Mouse (Mus musculus) stomach, postnatal 0 days (tissue): ENCODE results near the gene B230307C23Rik. TPM values are rescaled to one million over a fixed set of nuclear protein-coding genes. Genes with fewer than 3 reads are reported as not detected.

Source experiments
- ATAC-seq: fragments of 200-750 bp; cut with Nextera tagmentation; 2 replicates; pipeline ENCODE4 v1.8.0; 2017; ENCODE audit not compliant: low FRiP score, low TSS enrichment
- DNase-seq: peaks from one replicate; pipeline ENCODE4 v3.0.0-alpha.2; 2016; ENCODE audit warnings: low spot score
- H3K27ac ChIP-seq: fragments of 300-500 bp; sonication (generic); replicated peaks from 2 replicates; pipeline ENCODE4 v1.5.1; 2014; ENCODE audit warnings: mild to moderate bottlenecking, control low read depth
- H3K27me3 ChIP-seq: fragments of 300-500 bp; sonication (generic); 2 replicates; pipeline ENCODE4 v1.6.1; 2014; ENCODE audit warnings: low read length; ENCODE audit not compliant: control insufficient read depth, insufficient read depth
- H3K36me3 ChIP-seq: fragments of 300-500 bp; sonication (generic); 2 replicates; pipeline ENCODE4 v1.6.1; 2014; ENCODE audit warnings: low read length, mixed read lengths; ENCODE audit not compliant: control insufficient read depth, insufficient read depth
- H3K4me1 ChIP-seq: fragments of 300-500 bp; sonication (generic); replicated peaks from 2 replicates; pipeline ENCODE4 v1.6.1; 2014; ENCODE audit warnings: antibody characterized with exemption; ENCODE audit not compliant: control insufficient read depth, insufficient read depth
- H3K4me2 ChIP-seq: fragments of 300-500 bp; sonication (generic); replicated peaks from 2 replicates; pipeline ENCODE4 v1.6.1; 2014; ENCODE audit warnings: low read depth, mild to moderate bottlenecking, control low read depth, moderate library complexity
- H3K4me3 ChIP-seq: fragments of 300-500 bp; sonication (generic); 2 replicates; pipeline ENCODE4 v1.5.1; 2014; ENCODE audit warnings: low read depth, low read length, control low read depth
- H3K9ac ChIP-seq: fragments of 300-500 bp; sonication (generic); 2 replicates; pipeline ENCODE4 v1.6.1; 2014; ENCODE audit warnings: mild to moderate bottlenecking, low read length, control low read depth, mixed read lengths
- H3K9me3 ChIP-seq: fragments of 300-500 bp; sonication (generic); 2 replicates; pipeline ENCODE4 v1.6.1; 2016; ENCODE audit warnings: low read length; ENCODE audit not compliant: control insufficient read depth
- CTCF ChIP-seq: IDR thresholded peaks from 2 replicates; pipeline ENCODE4 v1.5.1; 2016; ENCODE audit warnings: antibody characterized with exemption, low read depth, mild to moderate bottlenecking, moderate library complexity
- EP300 ChIP-seq: optimal IDR thresholded peaks from 2 replicates; pipeline ENCODE3; 2016; ENCODE audit warnings: antibody characterized with exemption
- WGBS: fragments of 180-500 bp; shearing (Covaris S2); extraction: QIAGEN DNeasy Blood & Tissue Kit; methylation state at CpG from one replicate; pipeline ENCODE4 v1.1.7; 2014; 5-methylcytosine and 5-hydroxymethylcytosine counted together
- polyA plus RNA-seq: library from polyadenylated mRNA; unstranded; fragments of >200 nt; fragmentation: Nextera tagmentation; extraction: Ambion mirVana; gene quantifications from 2 replicates; pipeline ENCODE4 v1.2.1, GENCODE M21; 2015

B230307C23Rik gene
- 25.2 and 25.6 TPM in 2 replicates for polyA plus RNA-seq

GRCm38 (mm10) chr16:97996616-97997382, at the start of gene B230307C23Rik:
Gene B230307C23Rik, plus strand, starts transcription at chr16:97997315.
- H3K36me3 ChIP-seq: no peaks in the 10 kb centered on the region
- ATAC-seq (peak; percentile 98), DNase-seq (peak; percentile 91)
- WGBS: 3% methylated on average over 22 of the region's 22 CpGs
- peak within 1 kb of the TSS; percentile 58 for H3K9ac ChIP-seq
- peak within 1 kb of the TSS; percentile 67 for H3K4me2 ChIP-seq
- no peaks in the 10 kb centered on the region for H3K9me3 ChIP-seq
- no peaks in the 10 kb centered on the region for H3K4me1 ChIP-seq
- no peaks in the 10 kb centered on the region for H3K27me3 ChIP-seq
- peak within 1 kb of the TSS; percentile 53 for H3K4me3 ChIP-seq
- peak within 1 kb of the TSS; percentile 94 for H3K27ac ChIP-seq
- no peak for TF ChIP-seq EP300
- TF ChIP-seq CTCF: no peak

- Histone ChIP-seq H3K27ac (no peak overlapping the region), H3K4me2 (no peak overlapping the region), H3K36me3 (peaks cover 21% of the 10 kb centered on the region), H3K4me1 (no peaks in the 10 kb centered on the region), H3K9ac (no peak overlapping the region), H3K9me3 (no peaks in the 10 kb centered on the region), H3K4me3 (no peak overlapping the region), H3K27me3 (no peaks in the 10 kb centered on the region)
- TF ChIP-seq CTCF: no peak
- TF ChIP-seq EP300: no peak
- ATAC-seq: no peak
- DNase-seq: no peak
- WGBS: 80% methylated on average over 4 of the region's 4 CpGs
These were observed 48.3 kb upstream of the B230307C23Rik start for GRCm38 (mm10) chr16:97948836-97949235.

GRCm38 (mm10) chr16:97950061-97950460, 47.1 kb upstream of the B230307C23Rik start:
- Histone ChIP-seq H3K9me3 (no peaks in the 10 kb centered on the region), H3K36me3 (peaks cover 25% of the 10 kb centered on the region), H3K4me3 (no peak overlapping the region), H3K4me1 (no peaks in the 10 kb centered on the region), H3K27me3 (no peaks in the 10 kb centered on the region), H3K27ac (no peak overlapping the region), H3K4me2 (no peak overlapping the region), H3K9ac (no peak overlapping the region)
- TF ChIP-seq EP300: no peak
- no peak for ATAC-seq
- DNase-seq: no peak
- 95% methylated on average over 8 of the region's 8 CpGs for WGBS

GRCm38 (mm10) chr16:97952371-97952770, 44.7 kb upstream of the B230307C23Rik start:
- Histone ChIP-seq H3K9ac (no peak overlapping the region), H3K27ac (no peak overlapping the region), H3K27me3 (no peaks in the 10 kb centered on the region), H3K4me3 (no peak overlapping the region), H3K4me1 (no peaks in the 10 kb centered on the region), H3K36me3 (peaks cover 25% of the 10 kb centered on the region), H3K9me3 (no peaks in the 10 kb centered on the region), H3K4me2 (no peak overlapping the region)
- no peak for ATAC-seq
- no peak for DNase-seq
- 87% methylated on average over 4 of the region's 4 CpGs for WGBS
- TF ChIP-seq EP300: no peak
- no peak for TF ChIP-seq CTCF

GRCm38 (mm10) chr16:97952801-97953200, 44.3 kb upstream of the B230307C23Rik start:
- H3K9me3 ChIP-seq: no peaks in the 10 kb centered on the region
- no peaks in the 10 kb centered on the region for H3K4me1 ChIP-seq
- ATAC-seq (no peak), DNase-seq (no peak)
- no peak overlapping the region for H3K4me2 ChIP-seq
- H3K27me3 ChIP-seq: no peaks in the 10 kb centered on the region
- no peak overlapping the region for H3K27ac ChIP-seq
- no peak overlapping the region for H3K9ac ChIP-seq
- 79% methylated on average over 9 of the region's 9 CpGs for WGBS
- TF ChIP-seq CTCF (no peak), EP300 (no peak)
- H3K4me3 ChIP-seq: no peak overlapping the region
- H3K36me3 ChIP-seq: peaks cover 25% of the 10 kb centered on the region

GRCm38 (mm10) chr16:97953300-97953699, 43.8 kb upstream of the B230307C23Rik start:
- Histone ChIP-seq H3K9me3 (no peaks in the 10 kb centered on the region), H3K4me2 (no peak overlapping the region), H3K36me3 (peaks cover 25% of the 10 kb centered on the region), H3K9ac (no peak overlapping the region), H3K27ac (no peak overlapping the region), H3K4me3 (no peak overlapping the region), H3K27me3 (no peaks in the 10 kb centered on the region), H3K4me1 (no peaks in the 10 kb centered on the region)
- TF ChIP-seq EP300: no peak
- no peak for TF ChIP-seq CTCF
- WGBS: 57% methylated on average over 2 of the region's 2 CpGs
- no peak for ATAC-seq
- no peak for DNase-seq
